Mouse (Mus musculus) liver, adult (tissue): ENCODE data around the gene Heatr1.

Experiments
- GATA4 ChIP-seq: IDR thresholded peaks from 2 replicates; pipeline ENCODE4 v1.6.1; 2014; ENCODE audit warnings: mild to moderate bottlenecking, low read length; ENCODE audit not compliant: insufficient replicate concordance

The Heatr1 gene

DNA sequence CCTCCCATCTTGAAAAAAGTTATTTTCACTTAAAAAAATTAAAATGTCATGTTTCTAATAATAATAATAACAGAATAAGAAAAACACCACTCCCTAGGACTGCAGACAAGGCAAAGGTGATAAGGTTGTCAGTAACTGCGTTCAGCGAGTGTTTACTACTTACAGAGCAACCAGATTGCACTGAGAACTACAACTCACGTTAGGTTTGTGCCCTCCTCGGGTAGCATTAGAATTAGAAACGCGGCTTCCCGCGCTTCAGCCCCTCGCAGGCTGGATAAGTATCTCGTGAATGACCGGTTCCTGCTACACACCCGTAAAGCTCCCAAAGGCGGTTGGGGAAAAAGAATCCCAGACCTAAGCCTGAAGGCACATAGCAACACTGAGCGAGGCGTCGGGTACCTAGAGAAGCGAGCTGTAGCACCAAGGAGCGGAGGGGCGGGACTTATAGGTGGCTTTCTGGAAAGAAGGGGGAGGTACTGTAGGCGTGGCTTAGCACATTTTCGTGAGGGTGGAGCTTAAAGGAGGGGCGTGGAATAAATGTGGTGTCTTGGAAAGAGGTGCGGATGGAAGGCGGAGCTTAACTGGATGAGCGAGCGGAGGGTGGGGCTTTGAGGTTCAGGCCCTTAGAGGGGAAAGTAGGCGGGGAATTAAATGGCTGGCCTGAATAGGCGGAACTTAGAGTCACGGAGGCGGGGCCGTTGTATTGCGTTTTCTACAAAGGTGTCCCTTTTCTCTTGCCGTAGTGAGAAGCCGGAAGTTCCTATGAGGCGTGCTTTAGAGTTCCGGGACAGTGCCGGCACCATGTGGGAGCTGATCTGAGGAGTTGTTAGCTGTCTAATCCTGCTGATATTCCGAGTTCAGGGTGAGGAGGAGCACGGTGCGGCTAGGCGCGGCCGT, at the start of gene Heatr1:
Gene Heatr1 (plus strand): TSS at position 419 of the 897 bp plus-strand sequence.
- TF ChIP-seq GATA4: no peak

DNA sequence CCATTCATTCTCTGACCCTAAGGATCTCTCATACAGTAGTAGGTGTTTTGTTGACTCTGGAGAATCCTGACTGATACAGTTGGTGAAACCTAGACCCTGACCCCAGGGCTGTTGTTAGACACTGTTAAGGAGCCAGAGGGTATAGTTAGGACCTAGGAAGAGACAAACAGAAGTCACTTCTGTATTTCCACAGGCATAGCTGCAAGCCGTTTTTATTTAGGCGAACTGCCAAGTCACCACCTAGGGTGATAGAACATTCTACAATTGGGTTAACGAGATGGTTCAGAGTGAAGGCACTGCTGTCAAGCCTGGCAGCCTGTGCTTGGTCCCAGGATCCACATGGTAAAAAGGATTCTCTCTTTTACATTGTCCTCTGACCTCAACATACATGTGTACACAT, 48.0 kb upstream of the Heatr1 start:
- TF ChIP-seq GATA4: no peak

GRCm38 (mm10) chr13:12349197-12349824, 45.5 kb upstream of the Heatr1 start:
- no peak for TF ChIP-seq GATA4

DNA sequence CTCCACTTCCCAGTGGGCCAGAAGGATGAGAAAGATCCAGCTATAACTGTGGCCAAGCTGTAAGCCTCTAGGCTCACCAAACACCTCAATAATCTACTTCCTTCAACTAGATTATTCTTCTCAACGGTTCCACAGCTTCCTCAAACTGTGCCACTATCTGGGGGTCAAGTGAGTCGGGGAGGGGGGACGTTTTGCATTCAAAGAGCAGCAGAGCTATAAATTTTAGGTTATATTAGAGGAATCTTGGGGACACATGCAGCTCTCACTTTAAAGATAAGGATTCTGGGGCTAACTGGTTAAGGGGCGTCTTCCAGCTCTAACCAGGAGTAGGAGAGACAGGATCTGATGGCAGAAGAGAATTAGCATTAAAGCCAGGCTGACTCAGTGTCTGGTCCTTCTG, 38.6 kb upstream of the Heatr1 start:
- TF ChIP-seq GATA4: no peak

DNA sequence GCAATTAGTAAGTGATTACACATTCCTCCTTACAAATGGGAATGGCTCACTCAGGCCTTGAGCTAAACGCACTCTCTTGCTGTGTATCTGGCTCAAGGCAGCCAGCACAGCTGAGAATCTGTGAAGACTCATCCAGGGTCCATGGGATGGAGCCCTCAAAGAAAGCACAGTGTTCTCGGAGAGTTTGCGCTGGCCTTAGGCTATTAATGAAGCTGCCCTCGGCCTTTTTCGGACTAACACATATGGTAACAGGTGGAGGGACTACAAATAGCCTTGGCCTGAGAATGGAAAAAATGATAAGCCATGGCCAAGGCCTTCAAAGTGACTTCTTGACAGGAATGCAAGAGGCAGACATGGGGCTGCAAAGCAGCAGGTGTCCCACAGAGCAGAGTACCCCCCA, 37.3 kb upstream of the Heatr1 start:
- TF ChIP-seq GATA4: no peak

DNA sequence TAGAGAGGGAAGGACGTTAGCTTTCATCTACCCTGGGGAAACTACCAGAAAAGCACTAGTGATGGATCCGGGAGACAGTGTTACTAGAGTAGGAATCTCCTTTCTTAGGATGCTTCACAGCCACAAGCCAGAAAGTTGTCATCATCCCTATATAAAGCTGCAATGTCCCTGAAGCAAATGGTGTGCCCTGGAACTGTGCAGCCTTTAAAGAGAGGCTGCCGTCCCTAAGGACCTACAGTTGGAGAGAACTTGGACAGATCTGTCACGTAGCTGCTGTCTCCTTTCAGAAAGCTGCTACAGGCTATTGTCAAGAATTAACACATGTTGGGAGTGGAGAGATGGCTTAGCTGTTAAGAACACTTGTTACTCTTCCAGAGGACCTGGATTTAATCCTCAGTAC, 33.3 kb upstream of the Heatr1 start:
- TF ChIP-seq GATA4: no peak

DNA sequence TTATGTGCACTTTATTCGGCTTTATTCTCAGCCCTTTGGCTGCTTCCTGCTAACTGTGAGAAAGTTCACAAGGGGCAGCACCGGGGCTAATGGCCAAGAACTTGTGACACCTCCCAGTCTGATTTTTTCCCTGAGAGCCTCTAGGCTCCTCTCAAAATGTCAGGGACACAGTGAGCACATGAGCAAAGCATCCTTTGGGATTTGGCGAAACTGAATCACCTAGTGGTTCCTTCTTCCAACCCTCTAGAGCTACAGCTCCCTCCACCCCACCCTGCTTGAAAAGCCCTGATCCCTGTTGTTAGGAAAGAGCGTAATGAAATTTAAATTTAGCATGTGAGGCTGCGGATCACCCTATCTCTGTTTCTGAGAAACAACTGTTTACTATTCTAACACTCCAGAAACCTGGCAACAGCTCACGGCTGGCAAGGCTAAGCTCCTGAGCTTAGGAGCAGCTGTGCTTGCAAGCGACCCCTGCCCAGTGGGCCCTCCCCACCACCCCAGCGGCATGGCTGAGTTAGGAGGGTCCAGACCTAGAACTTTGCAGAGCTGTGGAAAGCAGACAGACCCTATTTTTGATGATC, 25.7 kb upstream of the Heatr1 start:
- no peak for TF ChIP-seq GATA4

- TF ChIP-seq GATA4: no peak
Measured at GRCm38 (mm10) chr13:12369930-12370329, 24.9 kb upstream of the Heatr1 start.

- TF ChIP-seq GATA4: no peak
Measured at GRCm38 (mm10) chr13:12372755-12373154, 22.1 kb upstream of the Heatr1 start.

DNA sequence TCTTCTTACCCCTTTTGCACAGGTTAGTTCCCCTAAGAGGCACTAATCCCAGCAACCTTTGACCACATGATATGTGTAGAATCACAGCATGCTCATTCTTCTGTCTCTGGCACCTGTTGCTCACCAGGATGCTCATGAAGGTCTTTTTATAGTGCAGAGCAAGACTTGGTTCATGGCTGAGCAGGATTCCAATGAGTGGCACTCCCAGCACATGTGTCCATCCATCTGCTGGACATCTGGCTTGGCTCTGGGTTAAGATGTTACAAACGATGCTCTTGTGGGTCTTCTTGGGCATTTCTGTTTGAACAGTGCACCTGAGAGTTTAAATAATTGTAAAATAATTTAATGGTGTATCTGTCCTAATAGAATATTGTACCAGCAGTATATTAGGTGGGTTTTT, 18.0 kb upstream of the Heatr1 start:
- no peak for TF ChIP-seq GATA4

GRCm38 (mm10) chr13:12384796-12385195, 10.0 kb upstream of the Heatr1 start:
- no peak for TF ChIP-seq GATA4

DNA sequence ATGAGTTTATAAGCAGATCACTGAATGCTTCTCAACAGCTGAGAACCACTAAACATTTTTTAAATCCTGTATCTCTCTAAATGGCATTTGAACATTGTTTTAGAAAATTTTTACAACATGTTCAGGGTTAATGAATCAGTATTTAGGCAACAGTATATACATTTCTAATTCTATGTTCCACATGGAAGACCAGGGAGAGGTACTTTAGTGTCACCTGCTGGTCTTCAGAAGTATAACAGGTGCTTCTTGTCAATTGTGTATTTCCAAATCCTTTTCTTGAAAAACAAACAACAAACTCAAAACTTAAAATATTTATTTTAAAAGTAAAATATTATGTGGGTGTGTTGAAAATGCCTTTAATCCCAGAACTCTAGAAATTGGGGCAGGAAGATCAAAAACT, 8.5 kb upstream of the Heatr1 start:
- no peak for TF ChIP-seq GATA4

DNA sequence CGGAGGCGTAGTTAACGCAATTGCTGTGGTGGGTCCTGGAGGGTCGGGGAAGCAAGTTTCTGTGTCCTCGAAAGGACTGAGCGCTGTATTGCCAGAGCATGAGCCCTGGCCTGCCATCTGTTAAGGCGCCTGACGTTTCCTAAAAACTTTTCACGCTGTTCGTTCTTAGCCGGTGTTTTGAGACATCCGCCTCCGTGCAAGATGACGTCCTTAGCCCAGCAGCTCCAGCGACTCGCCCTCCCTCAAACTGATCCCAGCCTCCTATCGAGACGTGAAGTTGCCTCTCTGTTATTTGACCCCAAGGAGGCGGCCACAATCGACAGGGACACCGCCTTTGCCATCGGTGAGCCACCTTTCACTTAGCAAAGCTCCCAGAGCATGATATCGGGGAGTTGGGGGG, 744 bp downstream of the Heatr1 start:
- no peak for TF ChIP-seq GATA4

DNA sequence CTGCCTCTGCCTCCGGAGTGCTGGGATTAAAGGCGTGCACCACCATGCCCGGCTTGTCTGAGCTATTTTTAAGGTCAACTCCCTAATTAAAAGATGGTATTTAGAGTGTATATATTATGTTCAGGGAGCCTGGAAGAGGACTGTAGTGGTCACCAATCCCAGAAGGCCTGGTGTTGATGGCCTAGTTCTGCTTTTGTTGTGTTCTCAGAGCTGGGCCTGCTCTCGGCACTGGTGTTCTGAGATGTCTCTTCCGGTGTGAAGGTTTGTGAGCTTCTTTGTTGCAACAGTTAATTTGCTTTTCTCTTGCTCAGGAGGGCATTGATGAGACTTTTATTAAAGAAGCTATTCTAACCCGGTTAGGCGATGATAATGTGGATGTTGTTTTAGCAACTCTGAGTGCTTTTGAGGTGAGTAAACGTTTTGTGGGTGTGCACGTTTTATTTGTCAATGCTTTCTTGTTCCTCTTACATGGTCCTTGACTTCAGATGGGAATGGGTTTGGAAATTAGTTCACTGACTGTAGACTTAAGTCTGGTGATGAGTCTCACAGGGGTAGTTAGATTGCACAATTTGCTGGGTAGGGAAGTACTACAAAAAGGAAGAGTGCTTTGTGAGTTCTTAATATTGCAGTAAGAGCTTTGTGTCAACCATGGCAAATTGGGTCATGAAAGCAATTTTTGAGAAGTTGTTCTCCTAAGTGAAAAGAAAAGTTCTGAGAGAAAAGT, 13.7 kb downstream of the Heatr1 start:
- TF ChIP-seq GATA4: no peak

- no peak for TF ChIP-seq GATA4
Measured at GRCm38 (mm10) chr13:12412016-12412415, 17.2 kb downstream of the Heatr1 start.
